Mouse (Mus musculus): ENCODE measurements around the gene Rpn2.

DNA sequence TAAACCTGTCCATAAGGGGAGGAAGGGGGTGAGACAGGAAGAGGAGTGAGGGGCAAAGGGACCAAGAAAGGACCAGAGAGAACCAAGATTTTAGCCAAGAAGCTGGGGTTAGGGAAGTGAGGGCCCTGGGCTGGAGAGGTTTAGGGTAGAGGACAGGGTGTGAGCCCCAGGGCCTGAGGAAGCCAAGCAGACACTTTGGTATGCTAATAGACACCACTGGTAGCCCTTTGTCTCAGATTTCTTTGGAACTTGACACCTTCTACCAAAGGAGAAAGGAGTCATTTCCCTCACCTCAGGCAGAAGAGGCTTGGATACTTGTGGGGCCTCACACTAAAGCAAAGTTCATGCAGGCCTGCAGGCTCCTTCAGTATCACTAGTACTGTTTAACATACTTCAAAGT lies 30.7 kb upstream of the Rpn2 start:
- TF ChIP-seq POLR2A (IDR thresholded peaks at IDR 0.05; ENCODE audit: extremely low read depth, insufficient read depth, low read length): no peak
- no peak for TF ChIP-seq CTCF (IDR thresholded peaks at IDR 0.05; ENCODE audit: extremely low read depth, insufficient read depth, low read length)
